Mouse (Mus musculus) midbrain, embryonic 10.5 days (tissue): ENCODE results near the gene Smg5. TPM values are rescaled to one million over a fixed set of nuclear protein-coding genes. Genes with fewer than 3 reads are reported as not detected.
"Not testable (repeated sequence)": the region's sequence is repeated elsewhere in the genome, so short reads cannot be mapped to it uniquely, and the experiment has no call there.

Source experiments
- DNase-seq: peaks from one replicate; pipeline ENCODE4 v3.0.0-alpha.2; 2017; ENCODE audit warnings: low spot score
- H3K27ac ChIP-seq: fragments of 300-500 bp; sonication (generic); replicated peaks from 2 replicates; pipeline ENCODE4 v1.5.1; 2016; ENCODE audit warnings: mild to moderate bottlenecking
- H3K27me3 ChIP-seq: fragments of 300-500 bp; sonication (generic); 2 replicates; pipeline ENCODE4 v1.6.1; 2016; ENCODE audit warnings: low read depth, mild to moderate bottlenecking; ENCODE audit not compliant: poor library complexity, severe bottlenecking
- H3K36me3 ChIP-seq: fragments of 300-500 bp; sonication (generic); 2 replicates; pipeline ENCODE4 v1.6.1; 2016; ENCODE audit warnings: mild to moderate bottlenecking, moderate library complexity
- H3K4me1 ChIP-seq: fragments of 300-500 bp; sonication (generic); 2 replicates; pipeline ENCODE4 v1.6.1; 2016
- H3K4me3 ChIP-seq: fragments of 300-500 bp; sonication (generic); 2 replicates; pipeline ENCODE4 v1.5.1; 2016; ENCODE audit warnings: mild to moderate bottlenecking, moderate library complexity
- H3K9me3 ChIP-seq: fragments of 300-500 bp; sonication (generic); replicated peaks from 2 replicates; pipeline ENCODE4 v1.6.1; 2016; ENCODE audit warnings: mild to moderate bottlenecking
- WGBS: fragments of 180-500 bp; shearing (Covaris S2); methylation state at CpG from one replicate; pipeline ENCODE4 v1.1.7; 2016; 5-methylcytosine and 5-hydroxymethylcytosine counted together
- polyA plus RNA-seq: library from polyadenylated mRNA; unstranded; fragments of >200 nt; fragmentation: Nextera tagmentation; extraction: Ambion mirVana; gene quantifications from 2 replicates; pipeline ENCODE4 v1.2.1, GENCODE M21; 2016

Smg5 gene
- polyA plus RNA-seq, 1 experiment from 2014 or later: 84.5 TPM

DNA sequence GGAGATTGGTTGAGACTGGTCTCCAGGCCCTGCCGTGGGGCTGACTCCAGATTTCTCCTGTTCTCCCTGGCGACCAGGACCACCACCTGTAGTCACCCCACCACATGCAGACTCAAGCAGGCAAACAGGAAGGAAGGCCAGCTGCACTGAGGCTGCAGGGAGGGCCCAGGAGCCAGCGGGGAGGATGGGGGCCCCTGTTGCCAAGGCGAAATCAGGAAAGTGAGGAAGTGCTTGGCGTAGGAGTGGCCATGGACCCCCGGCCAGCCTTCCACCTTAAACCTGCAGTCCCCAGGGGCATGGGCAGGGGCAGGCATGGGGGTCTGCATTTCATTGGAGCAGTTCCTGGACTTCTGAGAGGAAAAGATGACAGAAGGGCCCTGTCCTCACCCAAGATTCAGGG lies 25.0 kb downstream of the Smg5 start:
- DNase-seq: no peak
- Histone ChIP-seq H3K4me1 (peaks cover 21% of the 10 kb centered on the region), H3K36me3 (peaks cover 70% of the 10 kb centered on the region), H3K27ac (no peak overlapping the region), H3K4me3 (no peak overlapping the region), H3K27me3 (peaks cover 27% of the 10 kb centered on the region), H3K9me3 (no peaks in the 10 kb centered on the region)
- WGBS: 81% methylated on average over 5 of the region's 6 CpGs

DNA sequence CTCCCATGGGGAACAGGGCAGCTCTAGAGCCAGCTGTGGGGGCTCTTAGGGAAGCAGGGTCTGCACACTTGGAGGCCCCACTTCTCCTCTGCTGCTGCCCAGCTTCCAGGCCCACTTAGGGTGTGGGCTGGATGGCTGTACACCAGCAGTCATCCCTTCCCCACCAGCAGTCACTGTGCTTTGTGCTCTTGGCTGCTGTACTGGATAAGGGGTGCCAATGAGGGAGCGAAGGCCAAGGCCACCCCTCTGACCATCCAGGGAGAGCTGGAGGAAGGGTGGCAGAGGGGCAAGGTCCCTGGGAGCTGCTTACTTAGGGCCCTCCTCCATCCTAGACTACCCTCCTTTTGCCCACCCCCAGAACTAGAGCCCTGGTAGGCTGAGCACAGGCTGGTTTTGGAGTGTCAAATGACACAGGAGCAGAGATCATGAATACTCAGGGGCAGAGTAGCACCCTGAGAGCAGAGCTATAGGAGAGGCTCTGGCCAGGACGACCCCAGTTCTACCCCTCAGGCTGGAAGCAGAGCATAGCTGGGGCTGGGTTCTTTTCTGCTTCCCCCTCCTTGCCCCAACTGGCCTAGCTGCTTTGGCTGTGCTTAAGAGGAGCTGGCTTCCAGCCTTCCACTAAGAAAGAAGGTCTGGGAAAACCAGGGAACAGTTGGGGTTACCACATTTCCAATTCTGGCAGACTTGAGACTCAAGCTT lies 25.7 kb downstream of the Smg5 start:
- Histone ChIP-seq H3K4me1 (peaks cover 22% of the 10 kb centered on the region), H3K4me3 (no peak overlapping the region), H3K27ac (no peak overlapping the region), H3K27me3 (peaks cover 34% of the 10 kb centered on the region), H3K36me3 (peaks cover 63% of the 10 kb centered on the region), H3K9me3 (no peaks in the 10 kb centered on the region)
- 85% methylated on average over 2 of the region's 2 CpGs for WGBS
- no peak for DNase-seq

DNA sequence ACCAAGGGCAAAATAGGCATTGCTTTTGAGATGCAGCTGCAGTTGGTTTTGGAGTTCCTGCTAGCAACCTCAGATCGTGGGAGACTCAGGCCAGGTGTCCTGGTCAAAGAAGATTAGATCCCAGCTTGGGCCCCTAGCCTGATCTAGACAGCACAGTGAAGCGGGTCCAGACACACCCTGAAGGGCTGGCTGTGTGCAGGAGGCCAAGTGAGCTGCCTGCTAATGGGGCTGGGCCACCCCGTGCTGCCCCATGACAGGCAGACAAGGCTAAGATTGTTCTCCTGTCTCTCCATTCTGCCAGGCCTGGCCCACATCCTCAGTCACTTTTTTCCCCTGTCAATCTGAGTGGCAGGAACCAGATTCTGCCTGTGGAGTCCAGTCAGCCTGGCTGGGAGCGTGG lies 27.6 kb downstream of the Smg5 start:
- peaks cover 38% of the 10 kb centered on the region for H3K27me3 ChIP-seq
- no peak overlapping the region for H3K27ac ChIP-seq
- H3K4me3 ChIP-seq: no peak overlapping the region
- WGBS: 72% methylated on average over 4 of the region's 4 CpGs
- no peaks in the 10 kb centered on the region for H3K9me3 ChIP-seq
- peaks cover 27% of the 10 kb centered on the region for H3K4me1 ChIP-seq
- no peak for DNase-seq
- peaks cover 44% of the 10 kb centered on the region for H3K36me3 ChIP-seq

DNA sequence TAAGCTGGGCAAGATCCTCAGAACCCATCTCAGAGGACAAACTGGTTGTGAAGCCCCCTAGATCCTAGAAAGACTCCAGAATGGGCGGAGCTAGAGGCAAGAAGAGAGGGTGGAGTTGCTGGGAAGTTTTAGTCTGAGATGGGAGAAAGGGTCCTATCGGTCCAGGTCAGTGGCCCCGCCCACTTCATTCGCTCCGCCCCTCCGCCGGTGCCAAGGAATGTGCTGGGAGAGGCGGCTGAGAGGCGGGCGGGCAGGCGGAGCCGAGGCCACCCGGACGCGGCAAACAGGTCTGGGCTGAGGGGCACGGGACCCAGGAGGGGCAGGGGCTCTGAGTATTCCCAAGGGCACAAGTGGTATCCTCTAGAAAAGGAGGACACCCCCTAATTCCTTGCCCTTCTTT lies 28.3 kb downstream of the Smg5 start, which contains the start of gene Paqr6:
Gene Paqr6, plus strand, starts transcription at position 248 of the 400 bp plus-strand sequence.
- no peaks in the 10 kb centered on the region for H3K9me3 ChIP-seq
- 1% methylated on average over 16 of the region's 16 CpGs for WGBS
- H3K27me3 ChIP-seq: peaks cover 38% of the 10 kb centered on the region
- DNase-seq: peak; percentile 43
- H3K27ac ChIP-seq: no peak within 1 kb of the TSS
- peak within 1 kb of the TSS; percentile 23 for H3K4me3 ChIP-seq
- H3K36me3 ChIP-seq: peaks cover 38% of the 10 kb centered on the region
- peaks cover 27% of the 10 kb centered on the region for H3K4me1 ChIP-seq

DNA sequence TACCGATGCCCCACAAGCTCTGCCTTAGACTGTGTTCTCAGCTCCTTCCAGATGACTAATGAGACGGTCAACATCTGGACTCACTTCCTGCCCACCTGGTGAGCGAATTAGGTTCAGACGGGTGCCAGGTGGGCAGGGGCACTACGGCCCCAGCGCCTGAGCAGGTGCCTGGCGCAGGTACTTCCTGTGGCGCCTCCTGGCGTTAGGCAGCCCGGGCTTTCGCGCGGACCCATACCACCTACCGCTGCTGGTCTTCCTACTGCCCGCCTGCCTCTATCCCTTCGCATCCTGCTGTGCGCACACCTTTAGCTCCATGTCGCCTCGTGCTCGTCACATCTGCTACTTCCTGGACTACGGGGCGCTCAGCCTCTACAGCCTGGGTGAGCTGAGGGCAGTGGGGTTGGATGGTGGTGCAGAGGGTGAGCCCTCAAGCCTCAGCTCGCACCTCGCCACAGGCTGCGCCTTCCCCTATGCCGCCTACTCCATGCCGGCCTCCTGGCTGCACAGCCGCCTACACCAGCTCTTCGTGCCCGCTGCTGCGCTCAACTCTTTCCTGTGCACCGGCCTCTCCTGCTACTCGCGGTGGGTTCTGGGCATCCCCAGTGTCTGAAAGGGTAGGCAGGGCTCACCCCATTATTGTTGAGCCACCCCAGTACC lies 29.8 kb downstream of the Smg5 start:
- DNase-seq: no peak
- peaks cover 27% of the 10 kb centered on the region for H3K4me1 ChIP-seq
- peaks cover 12% of the 10 kb centered on the region for H3K9me3 ChIP-seq
- H3K4me3 ChIP-seq: 0 out of 2 replicates have a peak overlapping the region, but pooled peaks have one; percentile 4
- peaks cover 23% of the 10 kb centered on the region for H3K36me3 ChIP-seq
- H3K27ac ChIP-seq: no peak overlapping the region
- 37% methylated on average over 34 of the region's 34 CpGs for WGBS
- H3K27me3 ChIP-seq: peaks cover 38% of the 10 kb centered on the region

DNA sequence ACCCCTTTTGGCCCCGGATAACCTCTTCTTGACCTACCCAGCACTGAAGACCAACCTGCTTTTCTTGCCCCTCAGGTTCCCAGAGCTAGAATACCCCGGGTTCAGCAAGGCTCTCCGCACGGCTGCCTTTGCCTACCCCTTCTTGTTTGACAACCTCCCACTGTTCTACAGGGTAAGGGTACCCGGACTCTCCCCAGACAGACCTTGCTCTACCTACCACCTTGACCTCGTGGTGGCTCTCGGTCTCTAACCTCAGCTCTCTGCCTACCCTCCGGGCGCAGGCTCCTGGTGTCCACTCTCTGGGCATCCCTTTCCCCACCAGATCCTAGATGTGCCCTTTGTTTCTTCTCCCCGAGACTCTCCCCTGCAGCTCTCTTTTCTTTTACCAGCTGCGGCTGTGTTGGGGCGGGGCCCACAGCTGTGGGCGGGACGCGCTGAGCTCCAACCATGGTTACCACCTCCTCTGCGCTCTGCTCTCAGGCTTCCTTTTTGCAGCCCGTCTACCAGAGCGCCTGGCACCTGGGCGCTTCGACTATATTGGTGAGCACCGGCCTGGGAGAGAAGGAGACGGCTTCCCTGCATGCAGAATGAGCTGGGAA lies 30.9 kb downstream of the Smg5 start:
- peak overlapping the region; percentile 42 for H3K4me3 ChIP-seq

DNA sequence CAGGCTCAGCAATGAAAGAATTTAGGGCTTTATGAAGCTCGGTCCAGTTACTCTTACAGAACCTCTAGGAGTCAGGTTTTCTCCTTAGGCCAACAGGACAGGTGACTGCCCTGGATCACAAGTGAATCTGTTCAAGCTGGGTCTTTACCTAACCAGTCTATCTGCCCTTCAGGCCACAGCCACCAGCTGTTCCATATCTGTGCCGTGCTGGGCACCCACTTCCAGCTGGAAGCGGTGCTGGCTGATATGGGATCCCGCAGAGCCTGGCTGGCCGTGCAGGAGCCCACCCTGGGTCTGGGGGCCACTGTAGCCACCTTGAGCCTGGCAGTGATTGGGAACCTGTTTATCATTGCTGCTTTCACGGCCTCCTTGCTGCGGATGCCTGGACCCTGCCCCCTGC lies 31.5 kb downstream of the Smg5 start:
- Histone ChIP-seq H3K27me3 (peaks cover 38% of the 10 kb centered on the region), H3K4me1 (peaks cover 27% of the 10 kb centered on the region), H3K9me3 (peaks cover 12% of the 10 kb centered on the region)
- not testable (repeated sequence) for DNase-seq, H3K36me3 ChIP-seq, H3K27ac ChIP-seq, H3K4me3 ChIP-seq
- WGBS: 53% methylated on average over 3 of the region's 7 CpGs

More for the DNA sequence above, 30.9 kb downstream of the Smg5 start:
- peaks cover 12% of the 10 kb centered on the region for H3K9me3 ChIP-seq
- peaks cover 12% of the 10 kb centered on the region for H3K36me3 ChIP-seq
- H3K27ac ChIP-seq: not testable (repeated sequence)
- DNase-seq: peak; percentile 40
- H3K27me3 ChIP-seq: peaks cover 38% of the 10 kb centered on the region
- 4% methylated on average over 22 of the region's 22 CpGs for WGBS
- peaks cover 27% of the 10 kb centered on the region for H3K4me1 ChIP-seq

DNA sequence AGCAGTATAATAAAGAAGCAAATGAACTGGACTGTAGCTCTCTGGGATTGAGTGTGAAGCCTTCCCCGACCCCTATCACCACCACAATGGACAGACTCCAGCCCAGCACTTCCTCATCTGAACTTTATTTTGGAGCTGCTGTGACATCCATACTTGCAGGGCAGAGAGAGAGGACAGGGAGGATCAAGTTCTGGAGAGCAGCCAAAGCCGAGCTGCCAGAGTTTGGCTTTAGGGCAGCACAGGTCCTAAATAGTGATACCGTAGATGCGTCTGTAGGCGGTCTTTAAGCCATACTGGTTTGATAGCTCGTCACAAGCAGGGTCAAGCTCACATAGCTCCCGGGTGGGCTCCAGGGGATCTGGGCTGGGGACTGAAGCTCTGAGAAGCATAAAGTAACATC lies 32.5 kb downstream of the Smg5 start:
- Histone ChIP-seq H3K9me3 (peaks cover 12% of the 10 kb centered on the region), H3K27me3 (peaks cover 37% of the 10 kb centered on the region), H3K4me1 (peaks cover 27% of the 10 kb centered on the region)
- H3K27ac ChIP-seq, DNase-seq, H3K36me3 ChIP-seq, H3K4me3 ChIP-seq: not testable (repeated sequence)
- 91% methylated on average over 7 of the region's 7 CpGs for WGBS

DNA sequence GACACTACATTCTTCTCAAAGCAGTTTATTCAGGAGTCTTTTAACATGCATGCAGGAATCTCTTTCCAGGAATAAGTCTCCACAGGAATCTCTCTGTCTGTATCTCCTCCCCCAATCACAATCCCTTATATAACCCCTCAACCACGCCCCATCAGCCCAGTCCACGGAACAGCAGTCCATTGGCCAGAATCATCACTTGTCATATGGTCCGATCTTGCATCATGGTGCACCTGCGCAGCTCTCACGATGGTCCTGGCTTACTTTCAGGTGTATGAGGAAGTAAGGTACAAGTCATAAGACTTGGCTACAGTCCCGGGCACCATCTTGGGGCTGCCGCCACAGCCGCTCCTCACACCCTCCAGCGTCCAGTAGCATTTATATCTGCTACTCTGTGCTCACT lies 36.6 kb downstream of the Smg5 start, which contains the start of gene Bglap3:
Gene Bglap3, minus strand, starts transcription at position 101 of the 400 bp plus-strand sequence.
- H3K27ac ChIP-seq, DNase-seq, H3K36me3 ChIP-seq, H3K27me3 ChIP-seq, H3K4me3 ChIP-seq: not testable (repeated sequence)
- Histone ChIP-seq H3K4me1 (peaks cover 12% of the 10 kb centered on the region), H3K9me3 (peaks cover 12% of the 10 kb centered on the region)
- WGBS: 95% methylated on average over 9 of the region's 9 CpGs

DNA sequence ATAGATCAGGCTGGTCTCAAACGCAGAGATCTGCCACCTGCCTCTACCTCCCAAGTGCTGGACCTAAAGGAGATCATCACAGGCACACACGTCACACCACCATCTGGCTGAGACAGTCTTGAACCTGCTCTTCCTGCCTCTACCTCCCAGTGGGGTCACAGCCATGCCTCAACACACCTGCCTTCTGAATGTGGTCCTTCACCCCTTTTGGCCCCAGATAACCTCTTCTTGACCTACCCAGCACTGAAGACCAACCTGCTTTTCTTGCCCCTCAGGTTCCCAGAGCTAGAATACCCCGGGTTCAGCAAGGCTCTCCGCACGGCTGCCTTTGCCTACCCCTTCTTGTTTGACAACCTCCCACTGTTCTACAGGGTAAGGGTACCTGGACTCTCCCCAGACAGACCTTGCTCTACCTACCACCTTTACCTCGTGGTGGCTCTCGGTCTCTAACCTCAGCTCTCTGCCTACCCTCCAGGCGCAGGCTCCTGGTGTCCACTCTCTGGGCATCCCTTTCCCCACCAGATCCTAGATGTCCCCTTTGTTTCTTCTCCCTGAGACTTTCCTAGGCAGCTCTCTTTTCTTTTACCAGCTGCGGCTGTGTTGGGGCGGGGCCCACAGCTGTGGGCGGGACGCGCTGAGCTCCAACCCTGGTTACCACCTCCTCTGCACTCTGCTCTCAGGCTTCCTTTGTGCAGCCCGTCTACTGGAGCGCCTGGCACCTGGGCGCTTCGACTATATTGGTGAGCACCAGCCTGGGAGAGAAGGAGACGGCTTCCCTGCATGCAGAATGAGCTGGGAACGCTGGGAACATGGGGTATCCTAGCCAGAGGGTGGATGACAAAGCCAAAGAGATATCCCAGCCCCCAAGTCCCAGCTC lies 39.9 kb downstream of the Smg5 start:
- Histone ChIP-seq H3K4me3 (peak overlapping the region; percentile 29; the same call in 1 of the 2 replicates), H3K27ac (peak overlapping the region; percentile 65), H3K4me1 (peaks cover 12% of the 10 kb centered on the region)
- H3K27me3 ChIP-seq, H3K9me3 ChIP-seq, H3K36me3 ChIP-seq: not testable (repeated sequence)
- DNase-seq: peak; percentile 63
- WGBS: 12% methylated on average over 19 of the region's 19 CpGs

DNA sequence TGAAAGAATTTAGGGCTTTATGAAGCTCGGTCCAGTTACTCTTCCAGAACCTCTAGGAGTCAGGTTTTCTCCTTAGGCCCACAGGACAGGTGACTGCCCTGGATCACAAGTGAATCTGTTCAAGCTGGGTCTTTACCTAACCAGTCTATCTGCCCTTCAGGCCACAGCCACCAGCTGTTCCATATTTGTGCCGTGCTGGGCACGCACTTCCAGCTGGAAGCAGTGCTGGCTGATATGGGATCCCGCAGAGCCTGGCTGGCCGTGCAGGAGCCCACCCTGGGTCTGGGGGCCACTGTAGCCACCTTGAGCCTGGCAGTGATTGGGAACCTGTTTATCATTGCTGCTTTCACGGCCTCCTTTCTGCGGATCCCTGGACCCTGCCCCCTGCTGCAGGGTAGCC lies 40.6 kb downstream of the Smg5 start:
- Histone ChIP-seq H3K4me1 (peaks cover 17% of the 10 kb centered on the region), H3K27ac (peak overlapping the region; percentile 65; the same call in 1 of the 2 replicates)
- DNase-seq, H3K36me3 ChIP-seq, H3K9me3 ChIP-seq, H3K27me3 ChIP-seq, H3K4me3 ChIP-seq: not testable (repeated sequence)
- 32% methylated on average over 7 of the region's 7 CpGs for WGBS

DNA sequence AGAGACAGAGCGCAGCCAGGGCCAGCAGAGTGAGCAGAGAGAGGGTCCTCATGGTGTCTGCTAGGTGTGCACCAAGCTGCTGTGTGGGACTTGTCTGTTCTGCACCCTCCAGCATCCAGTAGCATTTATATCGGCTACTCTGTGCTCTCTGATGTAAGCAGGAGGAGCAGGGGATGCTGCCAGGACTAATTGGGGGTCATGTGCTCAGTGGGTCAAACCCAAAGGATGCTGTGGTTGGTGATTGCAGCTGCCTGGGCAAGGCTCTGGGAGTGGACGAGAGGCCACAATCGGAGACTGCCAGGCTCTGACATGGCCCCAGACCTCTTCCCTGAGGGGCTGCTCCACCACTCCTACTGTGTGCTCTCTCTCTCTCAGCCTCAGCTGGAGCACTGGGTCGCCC lies 42.5 kb downstream of the Smg5 start, which contains the start of gene Bglap2:
Gene Bglap2, minus strand, starts transcription at position 101 of the 400 bp plus-strand sequence.
- 78% methylated on average over 5 of the region's 5 CpGs for WGBS
- not testable (repeated sequence) for DNase-seq

More for the DNA sequence above, 42.5 kb downstream of the Smg5 start, which contains the start of gene Bglap2:
- H3K4me3 ChIP-seq, H3K27me3 ChIP-seq, H3K36me3 ChIP-seq, H3K9me3 ChIP-seq, H3K27ac ChIP-seq: not testable (repeated sequence)
- H3K4me1 ChIP-seq: peaks cover 22% of the 10 kb centered on the region
